Mouse (Mus musculus) retina, adult 2 months (tissue): Measurements from ENCODE around the gene Pcsk7.

Experiments
- DNase-seq: peaks from one replicate; pipeline ENCODE4 v3.0.0-alpha.2; 2012; ENCODE audit warnings: low read depth, low spot score

Pcsk7 gene

GRCm38 (mm10) chr9:45961855-45962254 lies 55.6 kb downstream of the Pcsk7 start:
- no peak for DNase-seq

GRCm38 (mm10) chr9:45963577-45963976 lies 57.3 kb downstream of the Pcsk7 start:
- DNase-seq, result no peak

- no peak for DNase-seq
Observed at GRCm38 (mm10) chr9:45976884-45977283, 70.6 kb downstream of the Pcsk7 start.
